Mouse (Mus musculus): ENCODE results near the gene Ccdc171. TPM values are rescaled to one million over a fixed set of nuclear protein-coding genes. Genes with fewer than 3 reads are reported as not detected.
"Not testable (repeated sequence)": the region's sequence is repeated elsewhere in the genome, so short reads cannot be mapped to it uniquely, and the experiment has no call there.

Ccdc171 gene
- total and polyA plus RNA-seq, 3 experiments: 1.8 to 15.0 (median 7.8) TPM

DNA sequence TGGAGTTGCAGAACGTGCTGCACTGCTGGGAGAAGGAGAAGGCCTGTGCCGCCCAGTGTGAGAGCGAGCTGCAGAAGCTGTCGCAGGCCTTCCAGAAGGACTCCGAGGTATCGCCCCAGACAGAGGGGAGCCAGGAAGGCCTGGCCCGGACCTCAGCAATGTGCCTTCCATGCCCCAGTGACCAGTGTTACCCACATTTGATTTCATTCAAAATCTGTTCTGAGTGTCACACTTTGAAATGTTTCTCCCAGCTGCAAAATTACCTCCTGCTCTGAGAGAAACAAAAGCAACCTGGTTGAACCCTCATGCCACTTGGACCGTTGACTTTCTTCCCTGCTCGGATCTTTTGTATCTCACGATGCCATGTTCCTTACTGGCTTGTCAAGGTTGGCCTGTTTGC is 133.1 kb downstream of the Ccdc171 start:
- H3K36me3 ChIP-seq (replicated peaks): no peaks in the 10 kb centered on the region
- no peaks in the 10 kb centered on the region; the same call in 1 of the 2 replicates for H3K9me3 ChIP-seq (replicated peaks)
- no peak overlapping the region for H3K4me3 ChIP-seq (ENCODE audit: low read depth, low read length)
- DNase-seq (ENCODE audit: low spot score) (no peak), ATAC-seq (ENCODE audit: extremely low read depth, insufficient number of reproducible peaks, low FRiP score, poor library complexity, severe bottlenecking) (no peak)
- no peaks in the 10 kb centered on the region for H3K4me1 ChIP-seq (ENCODE audit: insufficient read depth, low read depth, low read length)
- H3K27me3 ChIP-seq (ENCODE audit: insufficient read depth, low read length): no peaks in the 10 kb centered on the region
- TF ChIP-seq GATA2 (IDR thresholded peaks at IDR 0.05; ENCODE audit: borderline replicate concordance, low read depth, low read length) (no peak), TAL1 (conservative IDR thresholded peaks at IDR 0.05; ENCODE audit: low read depth, low read length) (no peak), CTCF (IDR thresholded peaks at IDR 0.05; ENCODE audit: low read depth, low read length) (no peak), POLR2AphosphoS5 (IDR thresholded peaks at IDR 0.05; ENCODE audit: insufficient replicate concordance, low read depth, low read length) (no peak), GATA1 (IDR thresholded peaks at IDR 0.05; ENCODE audit: borderline replicate concordance, low read length) (no peak)

DNA sequence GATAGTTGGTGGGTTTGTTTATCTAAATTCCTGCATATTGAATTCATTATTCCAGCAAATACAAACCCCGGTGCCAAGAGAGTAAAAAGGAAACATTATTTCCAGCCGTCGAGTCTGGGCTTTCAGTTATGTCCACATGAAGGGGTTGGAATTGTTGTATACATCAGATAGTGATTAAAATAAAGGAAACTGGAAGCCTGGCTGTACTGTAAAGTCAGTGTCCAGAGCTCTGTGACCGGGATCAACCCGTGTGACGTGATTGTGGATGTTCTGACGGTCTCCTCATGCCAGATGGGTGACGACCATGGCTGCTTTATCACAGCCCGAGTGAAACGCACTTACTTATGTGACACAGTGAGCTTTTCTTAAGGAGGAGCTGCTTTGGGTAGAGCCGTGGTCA is 134.1 kb downstream of the Ccdc171 start:
- Histone ChIP-seq H3K4me3 (ENCODE audit: low read depth, low read length) (no peak overlapping the region), H3K27me3 (ENCODE audit: insufficient read depth, low read length) (no peaks in the 10 kb centered on the region), H3K9me3 (replicated peaks) (no peaks in the 10 kb centered on the region; the same call in 1 of the 2 replicates), H3K36me3 (replicated peaks) (no peaks in the 10 kb centered on the region), H3K4me1 (ENCODE audit: insufficient read depth, low read depth, low read length) (no peaks in the 10 kb centered on the region)
- TF ChIP-seq TAL1 (conservative IDR thresholded peaks at IDR 0.05; ENCODE audit: low read depth, low read length) (no peak), GATA1 (IDR thresholded peaks at IDR 0.05; ENCODE audit: borderline replicate concordance, low read length) (no peak), POLR2AphosphoS5 (IDR thresholded peaks at IDR 0.05; ENCODE audit: insufficient replicate concordance, low read depth, low read length) (no peak), GATA2 (IDR thresholded peaks at IDR 0.05; ENCODE audit: borderline replicate concordance, low read depth, low read length) (no peak), CTCF (IDR thresholded peaks at IDR 0.05; ENCODE audit: low read depth, low read length) (no peak)
- no peak for ATAC-seq (ENCODE audit: extremely low read depth, insufficient number of reproducible peaks, low FRiP score, poor library complexity, severe bottlenecking)
- no peak for DNase-seq (ENCODE audit: low spot score)

DNA sequence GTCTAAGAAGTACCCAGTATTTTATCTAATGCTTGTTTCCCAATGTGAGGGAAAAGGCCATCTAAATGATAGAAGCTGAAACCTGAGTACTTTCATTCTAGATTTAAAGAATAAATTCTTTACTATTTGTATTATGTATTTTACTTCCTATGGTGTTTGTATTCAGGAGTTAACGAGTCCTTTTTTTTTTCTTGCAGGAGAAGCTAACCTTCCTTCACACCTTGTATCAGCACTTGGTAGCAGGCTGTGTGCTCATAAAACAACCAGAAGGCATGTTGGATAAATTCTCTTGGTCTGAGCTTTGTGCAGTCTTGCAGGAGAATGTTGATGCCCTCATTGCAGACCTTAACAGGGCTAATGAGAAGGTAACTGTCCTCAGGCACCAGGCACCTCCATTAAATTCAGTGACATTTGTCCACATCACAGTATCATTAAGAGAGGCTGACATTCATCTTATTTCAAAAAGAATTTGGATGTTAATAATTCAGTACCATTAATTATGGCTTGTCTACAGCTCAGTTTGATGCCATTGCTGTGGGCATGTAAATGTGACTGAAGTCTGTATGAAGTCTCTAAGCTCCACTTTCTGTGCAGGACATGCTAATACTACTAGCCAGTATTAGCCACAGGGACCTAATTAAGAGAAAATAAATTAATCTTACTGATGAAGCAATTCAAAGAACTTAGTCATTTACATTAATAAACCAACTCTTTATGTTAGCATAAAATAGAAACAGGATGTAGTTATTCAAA is 136.3 kb downstream of the Ccdc171 start:
- DNase-seq (ENCODE audit: low spot score) (no peak), ATAC-seq (ENCODE audit: extremely low read depth, insufficient number of reproducible peaks, low FRiP score, poor library complexity, severe bottlenecking) (no peak)
- H3K9me3 ChIP-seq (replicated peaks): peaks cover 1% of the 10 kb centered on the region; the same call in 1 of the 2 replicates
- H3K27me3 ChIP-seq (ENCODE audit: insufficient read depth, low read length): no peaks in the 10 kb centered on the region
- H3K4me1 ChIP-seq (ENCODE audit: insufficient read depth, low read depth, low read length): no peaks in the 10 kb centered on the region
- H3K4me3 ChIP-seq (ENCODE audit: low read depth, low read length): no peak overlapping the region
- TF ChIP-seq POLR2AphosphoS5 (IDR thresholded peaks at IDR 0.05; ENCODE audit: insufficient replicate concordance, low read depth, low read length): no peak
- TF ChIP-seq TAL1 (conservative IDR thresholded peaks at IDR 0.05; ENCODE audit: low read depth, low read length): no peak
- TF ChIP-seq GATA1 (IDR thresholded peaks at IDR 0.05; ENCODE audit: borderline replicate concordance, low read length): no peak
- TF ChIP-seq GATA2 (IDR thresholded peaks at IDR 0.05; ENCODE audit: borderline replicate concordance, low read depth, low read length): no peak
- no peak for TF ChIP-seq CTCF (IDR thresholded peaks at IDR 0.05; ENCODE audit: low read depth, low read length)
- no peaks in the 10 kb centered on the region for H3K36me3 ChIP-seq (replicated peaks)

DNA sequence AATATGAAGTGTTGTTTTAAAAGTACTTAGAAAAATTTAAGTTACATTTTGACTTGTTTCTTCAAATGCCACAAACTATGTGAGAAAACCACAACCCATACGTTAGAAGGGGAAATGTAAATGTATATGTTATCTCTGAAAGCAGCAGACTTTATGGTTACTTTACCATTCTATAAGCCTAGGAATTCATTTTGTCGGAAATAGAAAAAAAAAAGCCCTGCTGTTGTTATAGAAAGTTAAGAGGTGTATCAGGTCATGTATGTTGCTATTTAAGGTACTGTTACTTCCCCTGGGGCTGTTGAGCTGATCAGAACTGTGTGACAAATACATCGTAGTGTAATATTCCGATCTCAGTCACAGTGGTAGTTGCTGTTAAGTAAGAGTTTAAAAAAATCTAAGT is 137.0 kb downstream of the Ccdc171 start:
- H3K36me3 ChIP-seq (replicated peaks): no peaks in the 10 kb centered on the region
- H3K4me1 ChIP-seq (ENCODE audit: insufficient read depth, low read depth, low read length): no peaks in the 10 kb centered on the region
- ATAC-seq (ENCODE audit: extremely low read depth, insufficient number of reproducible peaks, low FRiP score, poor library complexity, severe bottlenecking) (no peak), DNase-seq (ENCODE audit: low spot score) (no peak)
- TF ChIP-seq POLR2AphosphoS5 (IDR thresholded peaks at IDR 0.05; ENCODE audit: insufficient replicate concordance, low read depth, low read length): no peak
- TF ChIP-seq GATA2 (IDR thresholded peaks at IDR 0.05; ENCODE audit: borderline replicate concordance, low read depth, low read length): no peak
- TF ChIP-seq CTCF (IDR thresholded peaks at IDR 0.05; ENCODE audit: low read depth, low read length): no peak
- TF ChIP-seq TAL1 (conservative IDR thresholded peaks at IDR 0.05; ENCODE audit: low read depth, low read length): no peak
- no peak for TF ChIP-seq GATA1 (IDR thresholded peaks at IDR 0.05; ENCODE audit: borderline replicate concordance, low read length)
- no peaks in the 10 kb centered on the region for H3K27me3 ChIP-seq (ENCODE audit: insufficient read depth, low read length)
- no peak overlapping the region for H3K4me3 ChIP-seq (ENCODE audit: low read depth, low read length)
- H3K9me3 ChIP-seq (replicated peaks): peaks cover 2% of the 10 kb centered on the region; the same call in 1 of the 2 replicates

DNA sequence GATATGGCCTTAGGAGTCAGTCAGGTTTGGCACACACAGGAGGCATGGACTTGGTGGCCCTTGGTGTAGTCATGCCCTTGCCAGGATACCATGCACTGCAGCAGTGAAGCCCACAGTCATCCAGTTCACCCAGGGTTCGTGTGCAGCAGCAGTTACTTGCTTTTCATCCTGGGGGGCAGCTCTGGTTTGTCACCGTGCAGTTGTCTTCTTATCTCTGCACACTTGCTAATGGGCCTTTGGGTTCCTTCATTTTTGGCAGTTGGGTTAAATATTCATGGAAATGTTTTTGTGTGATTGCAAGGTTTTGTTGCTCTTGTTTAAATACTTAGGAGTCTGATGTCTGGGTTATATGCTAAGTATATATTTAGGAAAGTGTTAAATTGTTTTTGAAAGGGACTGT is 144.2 kb downstream of the Ccdc171 start:
- H3K4me3 ChIP-seq (ENCODE audit: low read depth, low read length): no peak overlapping the region
- TF ChIP-seq CTCF (IDR thresholded peaks at IDR 0.05; ENCODE audit: low read depth, low read length) (no peak), GATA2 (IDR thresholded peaks at IDR 0.05; ENCODE audit: borderline replicate concordance, low read depth, low read length) (no peak), GATA1 (IDR thresholded peaks at IDR 0.05; ENCODE audit: borderline replicate concordance, low read length) (no peak), POLR2AphosphoS5 (IDR thresholded peaks at IDR 0.05; ENCODE audit: insufficient replicate concordance, low read depth, low read length) (no peak), TAL1 (conservative IDR thresholded peaks at IDR 0.05; ENCODE audit: low read depth, low read length) (no peak)
- ATAC-seq (ENCODE audit: extremely low read depth, insufficient number of reproducible peaks, low FRiP score, poor library complexity, severe bottlenecking) (no peak), DNase-seq (ENCODE audit: low spot score) (no peak)
- H3K9me3 ChIP-seq (replicated peaks): peaks cover 4% of the 10 kb centered on the region; the same call in 1 of the 2 replicates
- no peaks in the 10 kb centered on the region for H3K4me1 ChIP-seq (ENCODE audit: insufficient read depth, low read depth, low read length)
- no peaks in the 10 kb centered on the region for H3K27me3 ChIP-seq (ENCODE audit: insufficient read depth, low read length)
- H3K36me3 ChIP-seq (replicated peaks): no peaks in the 10 kb centered on the region

DNA sequence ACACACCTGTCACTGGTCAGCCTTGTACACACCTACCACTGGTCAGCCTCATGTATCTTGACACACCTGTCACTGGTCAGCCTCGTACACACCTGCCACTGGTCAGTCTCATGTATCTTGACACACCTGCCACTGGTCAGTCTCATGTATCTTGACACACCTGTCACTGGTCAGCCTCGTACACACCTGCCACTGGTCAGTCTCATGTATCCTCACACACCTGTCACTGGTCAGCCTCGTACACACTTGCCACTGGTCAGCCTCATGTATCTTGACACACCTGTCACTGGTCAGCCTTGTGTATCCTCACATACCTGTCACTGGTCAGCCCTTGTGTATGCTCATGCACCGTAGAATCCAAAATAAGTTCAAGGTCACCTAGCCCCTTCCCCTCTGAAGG is 150.0 kb downstream of the Ccdc171 start:
- ATAC-seq (ENCODE audit: extremely low read depth, insufficient number of reproducible peaks, low FRiP score, poor library complexity, severe bottlenecking); H3K27me3 ChIP-seq (ENCODE audit: insufficient read depth, low read length); DNase-seq (ENCODE audit: low spot score); H3K36me3 ChIP-seq (replicated peaks); H3K9me3 ChIP-seq (replicated peaks); H3K4me1 ChIP-seq (ENCODE audit: insufficient read depth, low read depth, low read length); H3K4me3 ChIP-seq (ENCODE audit: low read depth, low read length): not testable (repeated sequence)

All from G1E (cell line).